Mouse (Mus musculus) brain, embryonic 14.5 days (tissue): ENCODE data around the gene Ccdc80.

Source experiments
- CTCF ChIP-seq: fragments of 200-500 bp; IDR thresholded peaks from 2 replicates; pipeline ENCODE4 v1.5.1; 2012; ENCODE audit warnings: inconsistent platforms, mild to moderate bottlenecking, moderate library complexity, borderline replicate concordance; ENCODE audit not compliant: insufficient read depth, insufficient read length; ENCODE audit errors: extremely low read depth
- POLR2A ChIP-seq: fragments of 200-500 bp; IDR thresholded peaks from 2 replicates; pipeline ENCODE4 v1.6.1; 2012; ENCODE audit warnings: mild to moderate bottlenecking, inconsistent platforms, borderline replicate concordance; ENCODE audit not compliant: poor library complexity, insufficient read depth, insufficient read length, severe bottlenecking; ENCODE audit errors: extremely low read depth

DNA sequence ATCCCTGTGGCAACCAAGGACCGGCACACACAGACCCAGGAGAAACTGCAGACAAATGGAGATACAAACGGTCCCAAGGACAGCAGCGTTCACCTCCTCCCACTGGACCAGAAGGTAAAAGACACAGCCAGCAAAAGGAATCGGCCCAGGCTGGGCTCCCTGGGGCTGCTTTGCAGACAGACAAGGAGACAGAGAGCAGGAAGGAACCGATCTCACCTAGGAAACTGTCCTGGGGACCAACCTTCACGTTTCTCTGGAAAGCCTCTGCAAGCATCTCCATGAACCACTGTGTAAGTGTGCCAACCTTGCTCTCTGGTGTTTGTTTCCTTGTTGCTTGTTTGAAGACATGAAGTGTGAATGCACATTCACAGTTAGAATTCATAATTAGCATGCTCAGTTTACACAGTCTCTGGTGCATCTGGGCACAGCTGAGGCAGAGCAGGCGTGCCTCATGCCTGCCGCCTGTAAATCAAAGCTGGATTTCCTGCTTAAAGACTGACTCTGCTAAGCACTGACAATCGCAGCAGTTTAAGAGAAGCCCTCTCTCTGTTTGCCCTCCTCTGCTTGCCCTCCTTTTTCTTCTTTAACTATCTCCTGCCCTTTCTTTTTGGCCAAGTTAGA is 1.0 kb downstream of the Ccdc80 start:
- TF ChIP-seq CTCF (no peak), POLR2A (no peak)
